Mouse (Mus musculus): ENCODE results near the gene Lifr. TPM values are rescaled to one million over a fixed set of nuclear protein-coding genes. Genes with fewer than 3 reads are reported as not detected.

Gene Lifr
- polyA plus RNA-seq, 2 experiments, result 8.1 to 22.3 TPM

DNA sequence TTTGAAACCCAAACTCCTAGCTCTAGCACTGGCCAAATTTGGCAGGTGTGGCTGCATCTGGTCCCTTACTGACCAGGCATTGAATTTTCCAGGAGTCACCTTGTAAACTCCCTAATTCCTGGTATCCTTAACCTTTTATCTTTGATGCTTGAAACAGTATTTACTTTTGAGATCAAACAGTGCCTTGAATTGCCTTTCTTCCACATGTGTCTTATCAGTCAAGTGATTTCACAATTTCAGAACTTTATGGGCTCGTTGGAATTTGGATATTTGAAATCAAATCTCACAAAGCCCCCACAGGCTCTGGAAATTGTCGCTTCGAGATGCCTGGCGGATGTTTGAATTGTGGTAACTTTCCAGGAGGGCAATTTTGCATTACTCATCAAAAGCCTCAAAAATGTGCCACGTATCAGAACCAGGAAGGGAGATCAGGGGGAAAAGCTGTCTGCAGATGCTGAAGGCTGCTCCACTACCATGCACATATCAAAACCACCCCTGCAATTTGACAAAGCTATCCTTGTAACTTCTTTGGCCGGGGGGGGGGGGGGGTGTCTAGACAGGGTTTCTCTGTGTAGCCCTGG lies 45.7 kb downstream of the Lifr start:
- no peak overlapping the region for H3K4me3 ChIP-seq (ENCODE audit: insufficient read depth in 1 of 2, low read depth in 2 of 2, low read length in 2 of 2)
- DNase-seq (ENCODE audit: low read depth in 3 of 3, low spot score in 3 of 3) (no peak), ATAC-seq (ENCODE audit: insufficient read depth) (no peak)
- TF ChIP-seq CTCF (IDR thresholded peaks at IDR 0.05; ENCODE audit: low read depth) (no peak), EP300 (IDR thresholded peaks at IDR 0.05; ENCODE audit: low read depth) (no peak)
- no peak overlapping the region for H3K27ac ChIP-seq
- H3K36me3 ChIP-seq (replicated peaks; ENCODE audit: control insufficient read depth, insufficient read depth, low read depth), result no peaks in the 10 kb centered on the region
- no peak overlapping the region for H3K9ac ChIP-seq (replicated peaks)
- peaks cover 5% of the 10 kb centered on the region; the same call in 1 of the 2 replicates for H3K27me3 ChIP-seq (ENCODE audit: control insufficient read depth, insufficient read depth, low read length)
- 44% methylated on average over 6 of the region's 6 CpGs for WGBS (ENCODE audit: insufficient replicate concordance)
- H3K9me3 ChIP-seq (ENCODE audit: control insufficient read depth, low read length), result no peaks in the 10 kb centered on the region
- no peak overlapping the region for H3K4me2 ChIP-seq (ENCODE audit: low read depth)
- peaks cover 0 to 7% of the 10 kb centered on the region in 2 experiments; a peak in 2 of 4 replicates for H3K4me1 ChIP-seq (replicated peaks; ENCODE audit: control insufficient read depth in 2 of 2, insufficient read depth in 2 of 2, low read length in 1 of 2)

DNA sequence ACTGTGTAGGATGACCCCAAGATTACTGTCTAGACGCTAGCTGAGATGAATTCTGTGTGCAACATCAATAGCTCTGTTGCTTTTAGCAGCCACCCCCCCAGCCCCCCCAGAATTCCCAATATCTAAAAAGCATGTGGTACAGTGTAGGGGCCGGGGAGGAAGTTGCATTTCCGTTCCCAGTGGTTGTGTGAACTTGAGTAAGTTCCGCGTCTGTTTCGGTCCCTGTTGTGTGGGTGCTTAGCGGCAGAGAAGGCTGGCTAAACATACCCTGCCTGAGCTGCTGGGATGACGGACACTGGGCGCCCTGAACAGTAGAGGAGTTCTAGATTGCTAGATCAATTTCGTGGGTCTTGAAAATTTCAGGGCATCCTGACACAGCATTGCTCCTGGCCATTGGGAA lies 46.5 kb downstream of the Lifr start:
- 19% methylated on average over 10 of the region's 10 CpGs for whole genome bisulfite sequencing (ENCODE audit: insufficient replicate concordance)
- ATAC-seq (ENCODE audit: insufficient read depth), result 0 out of 2 replicates have a peak, but pooled peaks have one; percentile 7
- no peaks in the 10 kb centered on the region for H3K36me3 ChIP-seq (replicated peaks; ENCODE audit: control insufficient read depth, insufficient read depth, low read depth)
- no peaks in the 10 kb centered on the region for H3K9me3 ChIP-seq (ENCODE audit: control insufficient read depth, low read length)
- no peak overlapping the region for H3K27ac ChIP-seq
- no peak overlapping the region for H3K9ac ChIP-seq (replicated peaks)
- H3K4me1 ChIP-seq (replicated peaks; ENCODE audit: control insufficient read depth in 2 of 2, insufficient read depth in 2 of 2, low read length in 1 of 2), result peaks cover 0 to 7% of the 10 kb centered on the region in 2 experiments; a peak in 1 of 4 replicates
- H3K4me2 ChIP-seq (ENCODE audit: low read depth), result no peak overlapping the region
- no peak overlapping the region for H3K4me3 ChIP-seq (ENCODE audit: insufficient read depth in 1 of 2, low read depth in 2 of 2, low read length in 2 of 2)
- peaks cover 3% of the 10 kb centered on the region; the same call in 1 of the 2 replicates for H3K27me3 ChIP-seq (ENCODE audit: control insufficient read depth, insufficient read depth, low read length)
- no peak for DNase-seq (ENCODE audit: low read depth in 3 of 3, low spot score in 3 of 3)
- TF ChIP-seq EP300 (IDR thresholded peaks at IDR 0.05; ENCODE audit: low read depth) (no peak), CTCF (IDR thresholded peaks at IDR 0.05; ENCODE audit: low read depth) (no peak)

DNA sequence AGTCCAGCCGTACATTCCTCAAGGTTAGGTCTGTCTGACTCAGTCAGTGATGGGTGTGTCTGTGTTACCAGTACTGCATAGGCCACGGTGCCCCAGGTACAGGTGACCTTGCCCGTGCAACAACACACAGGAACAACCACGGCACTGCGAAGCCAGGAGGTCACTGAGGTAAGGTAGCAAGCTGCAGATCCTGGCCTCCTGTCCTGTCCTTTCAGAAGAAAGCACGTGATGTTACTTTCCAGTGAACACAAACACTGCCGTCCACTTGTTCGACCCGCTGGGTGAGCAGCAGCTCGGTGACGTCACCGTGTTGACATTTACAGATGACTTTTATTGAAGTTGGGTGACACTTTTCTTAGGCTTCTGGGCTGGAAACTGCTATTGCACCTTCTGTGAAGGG lies 47.2 kb downstream of the Lifr start:
- H3K4me2 ChIP-seq (ENCODE audit: low read depth), result no peak overlapping the region
- H3K4me1 ChIP-seq (replicated peaks; ENCODE audit: control insufficient read depth in 2 of 2, insufficient read depth in 2 of 2, low read length in 1 of 2), result peaks cover 0 to 7% of the 10 kb centered on the region in 2 experiments; a peak in 1 of 4 replicates
- WGBS (ENCODE audit: insufficient replicate concordance), result 63% methylated on average over 12 of the region's 12 CpGs
- H3K9me3 ChIP-seq (ENCODE audit: control insufficient read depth, low read length), result no peaks in the 10 kb centered on the region
- no peaks in the 10 kb centered on the region for H3K27me3 ChIP-seq (ENCODE audit: control insufficient read depth, insufficient read depth, low read length)
- H3K36me3 ChIP-seq (replicated peaks; ENCODE audit: control insufficient read depth, insufficient read depth, low read depth), result no peaks in the 10 kb centered on the region
- TF ChIP-seq CTCF (IDR thresholded peaks at IDR 0.05; ENCODE audit: low read depth) (no peak), EP300 (IDR thresholded peaks at IDR 0.05; ENCODE audit: low read depth) (no peak)
- peak; percentile 53 for ATAC-seq (ENCODE audit: insufficient read depth)
- no peak for DNase-seq (ENCODE audit: low read depth in 3 of 3, low spot score in 3 of 3)
- no peak overlapping the region for H3K4me3 ChIP-seq (ENCODE audit: insufficient read depth in 1 of 2, low read depth in 2 of 2, low read length in 2 of 2)
- H3K27ac ChIP-seq, result no peak overlapping the region
- H3K9ac ChIP-seq (replicated peaks), result no peak overlapping the region

DNA sequence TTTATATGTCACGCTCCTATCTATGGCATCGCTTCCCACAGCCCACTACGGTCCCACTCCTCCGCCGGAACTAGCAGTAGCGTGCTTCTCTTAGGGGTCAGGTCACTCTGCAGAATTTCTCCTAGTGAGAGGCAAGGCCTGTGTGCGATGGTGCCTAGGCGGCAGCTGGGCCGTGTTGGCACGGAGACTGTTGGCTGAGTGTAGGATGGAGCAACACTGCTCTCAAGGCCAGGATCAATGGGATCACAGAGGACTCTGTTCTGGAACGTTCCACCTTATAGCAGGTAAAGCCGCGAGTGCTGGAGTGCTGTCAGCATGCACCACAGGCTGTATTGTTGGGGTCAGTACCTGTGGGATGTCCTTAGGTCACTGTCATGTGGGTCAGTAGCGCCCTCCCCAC lies 48.1 kb downstream of the Lifr start:
- Histone ChIP-seq H3K36me3 (replicated peaks; ENCODE audit: control insufficient read depth, insufficient read depth, low read depth) (no peaks in the 10 kb centered on the region), H3K4me2 (ENCODE audit: low read depth) (no peak overlapping the region), H3K4me1 (replicated peaks; ENCODE audit: control insufficient read depth in 2 of 2, insufficient read depth in 2 of 2, low read length in 1 of 2) (peaks cover 0 to 7% of the 10 kb centered on the region in 2 experiments; a peak in 1 of 4 replicates), H3K9me3 (ENCODE audit: control insufficient read depth, low read length) (no peaks in the 10 kb centered on the region), H3K4me3 (ENCODE audit: insufficient read depth in 1 of 2, low read depth in 2 of 2, low read length in 2 of 2) (no peak overlapping the region), H3K27ac (no peak overlapping the region), H3K27me3 (ENCODE audit: control insufficient read depth, insufficient read depth, low read length) (no peaks in the 10 kb centered on the region), H3K9ac (replicated peaks) (no peak overlapping the region)
- 75% methylated on average over 14 of the region's 14 CpGs for WGBS (ENCODE audit: insufficient replicate concordance)
- no peak for ATAC-seq (ENCODE audit: insufficient read depth)
- DNase-seq (ENCODE audit: low read depth in 3 of 3, low spot score in 3 of 3), result no peak
- TF ChIP-seq EP300 (IDR thresholded peaks at IDR 0.05; ENCODE audit: low read depth) (no peak), CTCF (IDR thresholded peaks at IDR 0.05; ENCODE audit: low read depth) (no peak)

DNA sequence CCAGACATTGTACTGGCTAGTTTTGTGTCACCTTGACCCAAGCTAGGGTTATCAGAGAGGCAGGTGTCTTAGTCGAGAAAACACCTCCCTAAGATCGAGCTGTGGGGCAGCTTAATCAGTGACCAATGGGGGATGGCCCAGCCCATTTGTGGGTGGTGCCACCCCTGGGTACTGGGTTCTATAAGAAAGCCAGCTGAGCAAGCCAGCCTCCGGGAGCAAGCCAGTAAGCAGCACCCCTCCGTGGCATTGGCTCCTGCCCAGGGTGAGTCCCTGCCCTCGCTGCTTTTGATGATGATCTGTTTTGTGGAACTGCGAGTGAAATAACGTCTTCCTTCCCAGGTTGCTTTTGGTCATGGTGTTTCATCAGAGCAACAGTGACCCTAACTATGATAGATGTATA lies 49.9 kb downstream of the Lifr start:
- no peak for TF ChIP-seq EP300 (IDR thresholded peaks at IDR 0.05; ENCODE audit: low read depth)
- no peak for TF ChIP-seq CTCF (IDR thresholded peaks at IDR 0.05; ENCODE audit: low read depth)
- H3K36me3 ChIP-seq (replicated peaks; ENCODE audit: control insufficient read depth, insufficient read depth, low read depth), result no peaks in the 10 kb centered on the region
- DNase-seq (ENCODE audit: low read depth in 3 of 3, low spot score in 3 of 3) (no peak), ATAC-seq (ENCODE audit: insufficient read depth) (no peak)
- no peaks in the 10 kb centered on the region for H3K27me3 ChIP-seq (ENCODE audit: control insufficient read depth, insufficient read depth, low read length)
- no peak overlapping the region for H3K4me3 ChIP-seq (ENCODE audit: insufficient read depth in 1 of 2, low read depth in 2 of 2, low read length in 2 of 2)
- no peak overlapping the region for H3K4me2 ChIP-seq (ENCODE audit: low read depth)
- H3K4me1 ChIP-seq (replicated peaks; ENCODE audit: control insufficient read depth in 2 of 2, insufficient read depth in 2 of 2, low read length in 1 of 2), result peaks cover 0 to 11% of the 10 kb centered on the region in 2 experiments; a peak in 1 of 4 replicates
- WGBS (ENCODE audit: insufficient replicate concordance), result 55% methylated on average over 7 of the region's 7 CpGs
- no peak overlapping the region for H3K27ac ChIP-seq
- H3K9ac ChIP-seq (replicated peaks), result no peak overlapping the region
- H3K9me3 ChIP-seq (ENCODE audit: control insufficient read depth, low read length), result no peaks in the 10 kb centered on the region
